Mouse (Mus musculus): ENCODE results near the gene 3110018I06Rik.

The 3110018I06Rik gene

GRCm38 (mm10) chr12:107488371-107488770 is at the start of gene 3110018I06Rik:
Gene 3110018I06Rik (plus strand): TSS chr12:107488632.
- no peak for DNase-seq (ENCODE audit: low spot score)

GRCm38 (mm10) chr12:107444681-107445080 is 43.8 kb upstream of the 3110018I06Rik start:
- DNase-seq (ENCODE audit: low spot score): no peak

- no peak for DNase-seq (ENCODE audit: low spot score)
Observed at GRCm38 (mm10) chr12:107457835-107458234, 30.6 kb upstream of the 3110018I06Rik start.

DNA sequence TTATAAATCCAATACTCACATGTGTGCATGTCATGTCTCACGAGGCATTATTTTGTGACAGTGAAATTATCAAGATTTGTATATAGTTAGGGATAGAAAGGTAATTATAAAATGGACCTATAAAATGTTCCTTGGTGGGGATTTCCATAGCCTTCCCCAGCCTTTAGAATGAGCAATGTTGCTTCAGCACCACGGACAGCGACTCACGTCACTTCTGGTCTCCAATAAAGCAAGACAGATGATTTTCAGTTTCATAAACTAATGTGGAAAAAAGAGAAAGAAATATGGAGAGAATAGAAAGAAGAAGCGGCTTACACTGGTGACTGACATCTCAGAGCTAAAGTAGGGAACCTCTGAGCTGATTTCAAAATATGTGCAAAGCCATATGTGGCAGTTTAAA is 23.7 kb upstream of the 3110018I06Rik start:
- DNase-seq (ENCODE audit: low spot score): no peak

GRCm38 (mm10) chr12:107476441-107477291 is 11.8 kb upstream of the 3110018I06Rik start:
- no peak for DNase-seq (ENCODE audit: low spot score)

DNA sequence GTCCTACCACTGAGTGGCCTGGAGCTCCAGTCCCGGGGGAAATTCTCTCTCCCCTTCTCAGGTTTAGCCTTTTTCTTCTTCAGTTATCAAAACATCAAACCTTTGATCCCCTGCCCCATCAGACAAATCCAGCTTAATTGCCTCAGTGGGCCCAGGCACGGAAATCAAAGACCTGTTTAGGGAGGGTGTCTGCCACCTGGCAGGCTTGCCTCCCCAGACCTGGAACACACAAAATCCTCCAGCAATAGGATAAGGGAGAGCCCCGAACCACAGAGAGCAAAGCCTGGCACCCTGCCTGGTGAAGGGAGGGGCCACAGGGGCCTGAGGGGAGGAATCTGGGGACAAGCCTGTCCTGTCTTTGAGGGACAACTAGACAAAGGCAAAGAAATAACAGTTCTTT is 9.1 kb upstream of the 3110018I06Rik start:
- no peak for DNase-seq (ENCODE audit: low spot score)

DNA sequence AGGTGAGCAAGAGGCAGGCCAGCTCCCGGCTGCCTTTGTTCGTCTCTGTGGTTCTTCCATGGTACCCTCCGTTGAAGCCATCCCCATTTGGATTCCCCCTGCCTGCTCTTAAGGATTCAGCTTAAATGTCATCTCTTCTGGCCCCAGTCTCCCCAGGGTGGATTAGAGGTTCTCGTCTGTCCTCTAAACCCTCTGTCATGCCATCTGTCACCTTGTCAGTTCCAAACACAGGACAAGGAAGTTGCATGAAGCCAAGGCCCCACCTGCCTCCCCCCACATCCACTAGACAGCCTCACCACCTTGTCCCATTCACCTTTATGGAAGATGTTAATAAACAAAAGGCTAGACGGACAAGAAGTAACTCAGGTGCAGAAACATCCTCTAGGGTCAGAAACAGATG is 5.4 kb upstream of the 3110018I06Rik start:
- DNase-seq (ENCODE audit: low spot score): no peak

- DNase-seq (ENCODE audit: low spot score): no peak
Observed at GRCm38 (mm10) chr12:107491344-107491743, 2.9 kb downstream of the 3110018I06Rik start.

DNA sequence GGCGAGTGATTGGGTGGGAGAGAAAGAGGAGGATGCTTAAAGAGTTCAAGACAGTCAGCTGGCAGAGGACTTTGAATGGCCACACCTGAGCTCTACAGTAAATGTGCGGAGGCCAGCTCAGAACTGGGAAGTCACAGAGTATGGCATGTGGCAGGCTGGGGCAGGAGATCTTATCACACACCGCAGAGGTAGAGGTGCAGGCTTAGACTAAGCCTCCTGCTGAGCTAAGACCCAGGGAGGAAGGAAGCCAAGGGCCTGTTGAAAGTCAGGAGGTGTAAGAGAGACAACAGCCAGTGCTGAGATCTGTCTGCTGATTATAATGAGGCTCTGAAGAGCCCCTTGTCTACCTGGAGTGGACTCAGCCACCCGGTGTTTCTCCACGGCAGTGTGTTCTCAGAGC is 8.5 kb downstream of the 3110018I06Rik start:
- no peak for DNase-seq (ENCODE audit: low spot score)

DNA sequence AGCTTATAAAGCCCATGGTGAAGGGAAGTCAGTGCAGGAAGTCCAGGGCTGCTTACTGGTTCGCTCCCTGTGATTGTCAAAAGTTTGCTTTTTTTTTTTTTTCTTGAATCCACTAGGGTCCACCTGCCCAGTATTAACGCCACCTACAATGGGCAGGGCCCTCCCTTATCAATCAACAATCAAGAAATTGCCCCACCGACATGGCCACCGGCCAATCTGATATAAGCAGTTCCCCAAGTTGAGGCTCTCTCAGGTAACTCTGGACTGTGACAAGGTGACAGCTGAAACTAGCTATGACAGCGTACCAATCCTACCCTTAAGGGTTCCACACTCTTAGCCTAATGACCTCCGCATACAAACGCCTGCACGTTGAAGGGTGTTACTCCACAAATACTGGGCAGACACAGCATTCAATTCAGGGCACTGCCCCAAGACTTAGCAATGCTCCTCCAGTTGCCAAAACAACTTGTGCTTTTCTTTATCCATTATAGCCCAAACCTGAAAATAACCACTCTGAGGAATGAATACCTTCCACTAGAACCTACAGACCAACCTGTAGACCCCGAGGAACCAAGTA is 21.3 kb downstream of the 3110018I06Rik start:
- no peak for DNase-seq (ENCODE audit: low spot score)

GRCm38 (mm10) chr12:107511112-107511511 is 22.7 kb downstream of the 3110018I06Rik start:
- DNase-seq (ENCODE audit: low spot score): no peak

GRCm38 (mm10) chr12:107516265-107517217 is 28.1 kb downstream of the 3110018I06Rik start:
- DNase-seq (ENCODE audit: low spot score): peak; percentile 5

DNA sequence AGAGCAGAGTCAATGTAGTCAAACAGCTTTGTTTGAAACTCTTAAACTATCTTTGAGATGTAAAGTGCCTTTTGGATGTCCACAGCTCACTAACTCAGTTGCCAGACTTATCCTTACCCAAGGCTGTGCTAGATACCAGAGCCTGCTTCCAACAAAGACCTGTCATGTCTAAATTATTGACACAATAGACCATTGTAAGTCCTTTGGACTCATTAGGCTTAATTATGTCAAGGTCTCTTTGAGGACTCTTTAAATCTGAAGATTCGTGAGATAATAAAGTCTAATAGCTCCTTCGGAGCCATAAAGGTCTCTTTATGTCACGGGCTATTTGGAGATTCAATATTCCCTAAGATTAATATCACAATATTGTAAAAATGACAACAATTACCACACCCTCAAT is 32.5 kb downstream of the 3110018I06Rik start:
- no peak for DNase-seq (ENCODE audit: low spot score)

- no peak for DNase-seq (ENCODE audit: low spot score)
Observed at GRCm38 (mm10) chr12:107528346-107528880, 40.0 kb downstream of the 3110018I06Rik start.

GRCm38 (mm10) chr12:107532871-107533270 is 44.4 kb downstream of the 3110018I06Rik start:
- no peak for DNase-seq (ENCODE audit: low spot score)
